Mouse (Mus musculus): ENCODE data around the gene Trim45. TPM values are rescaled to one million over a fixed set of nuclear protein-coding genes. Genes with fewer than 3 reads are reported as not detected.

Gene Trim45
- polyA plus RNA-seq, 1 experiment from 2014 or later = 0.63 TPM

DNA sequence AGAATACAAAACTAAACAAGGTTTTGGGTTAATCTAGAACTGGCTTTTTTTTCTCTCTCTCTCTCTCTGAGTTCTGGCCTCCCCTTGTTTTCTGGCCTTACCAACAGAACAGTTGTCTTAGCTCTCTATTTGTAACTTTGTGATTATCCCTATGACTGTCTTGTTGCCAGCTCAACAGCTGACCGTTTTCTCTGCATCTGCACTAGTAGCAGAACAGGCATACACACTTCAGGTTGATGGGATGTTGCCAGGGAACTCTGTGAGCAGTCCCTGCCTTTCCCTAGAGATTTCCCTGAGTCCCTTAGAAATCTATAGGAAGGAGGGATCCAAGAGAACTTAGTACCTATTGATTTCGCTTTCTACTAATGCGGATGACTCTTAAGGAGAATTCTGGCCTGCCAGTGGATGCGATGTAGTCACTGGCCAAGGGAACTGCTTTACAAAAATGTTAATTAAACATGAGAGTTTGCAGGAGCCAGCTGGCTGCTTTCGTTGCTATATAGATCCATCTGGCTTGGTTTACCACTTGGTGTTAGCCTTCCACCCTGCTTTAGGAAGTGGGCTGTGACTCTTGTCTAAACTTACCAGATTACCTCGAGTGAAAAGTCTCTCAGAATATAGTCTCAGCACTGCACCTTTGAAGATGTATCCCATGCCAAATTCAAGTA is 2.2 kb downstream of the Trim45 start:
- Histone ChIP-seq H3K27ac (ENCODE audit: low read length) (no peak overlapping the region), H3K4me2 (ENCODE audit: low read depth, low read length) (no peak overlapping the region), H3K27me3 (ENCODE audit: control insufficient read depth, insufficient read depth, low read depth, low read length) (no peaks in the 10 kb centered on the region), H3K9ac (ENCODE audit: low read depth, low read length) (no peak overlapping the region), H3K4me3 (ENCODE audit: low read depth, low read length) (no peak overlapping the region), H3K9me3 (replicated peaks; ENCODE audit: control insufficient read depth, low read length) (no peaks in the 10 kb centered on the region), H3K36me3 (ENCODE audit: control insufficient read depth, insufficient read depth) (no peaks in the 10 kb centered on the region), H3K4me1 (ENCODE audit: control insufficient read depth, low read depth, low read length) (peaks cover 12% of the 10 kb centered on the region)
- 65% methylated on average over 6 of the region's 6 CpGs for WGBS (ENCODE audit: insufficient replicate concordance)
- no peak for ATAC-seq (ENCODE audit: low read depth)

- Histone ChIP-seq H3K4me3 (ENCODE audit: low read depth, low read length) (no peak overlapping the region), H3K36me3 (ENCODE audit: control insufficient read depth, insufficient read depth) (no peaks in the 10 kb centered on the region), H3K4me1 (ENCODE audit: control insufficient read depth, low read depth, low read length) (peaks cover 12% of the 10 kb centered on the region), H3K4me2 (ENCODE audit: low read depth, low read length) (no peak overlapping the region), H3K9me3 (replicated peaks; ENCODE audit: control insufficient read depth, low read length) (no peaks in the 10 kb centered on the region), H3K9ac (ENCODE audit: low read depth, low read length) (no peak overlapping the region), H3K27ac (ENCODE audit: low read length) (no peak overlapping the region), H3K27me3 (ENCODE audit: control insufficient read depth, insufficient read depth, low read depth, low read length) (no peaks in the 10 kb centered on the region)
- ATAC-seq (ENCODE audit: low read depth) = no peak
- 74% methylated on average over 16 of the region's 16 CpGs for WGBS (ENCODE audit: insufficient replicate concordance)
Observed at GRCm38 (mm10) chr3:100925176-100925575, 3.2 kb downstream of the Trim45 start.

DNA sequence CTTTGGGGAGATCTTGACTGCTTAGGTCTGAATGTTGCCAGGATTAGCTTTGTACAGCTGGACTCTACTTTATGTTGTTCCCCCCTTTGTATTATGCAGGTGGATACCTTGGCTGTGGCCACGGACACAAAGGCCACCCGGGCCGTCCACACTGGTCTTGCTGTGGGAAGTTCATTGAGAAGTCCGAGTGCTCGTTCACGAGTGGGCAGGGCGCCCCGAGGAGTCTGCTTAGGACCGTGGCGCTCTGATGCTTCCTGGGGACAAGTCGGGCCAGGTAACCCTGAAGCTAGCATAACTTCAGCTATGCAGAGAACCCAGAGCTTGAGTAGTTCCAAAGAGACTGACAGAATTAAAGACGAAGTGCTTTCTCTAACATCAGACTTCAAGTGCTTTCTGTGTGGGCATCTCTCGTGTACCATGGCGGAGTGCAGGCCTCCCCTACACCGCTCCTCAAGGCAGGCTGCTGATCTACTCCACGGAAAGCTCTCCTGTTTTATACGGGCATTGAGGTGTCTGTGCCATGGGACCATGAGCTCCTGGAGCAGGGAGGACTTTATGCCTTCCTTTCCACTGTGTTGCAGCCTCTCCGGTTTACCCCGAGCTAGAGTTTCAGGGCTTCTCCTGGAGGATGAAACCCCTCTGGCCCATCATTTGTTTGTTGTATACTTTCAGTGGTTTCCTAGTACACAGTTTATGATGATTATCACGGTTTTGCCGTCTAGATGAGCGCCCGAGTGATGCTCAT is 9.5 kb downstream of the Trim45 start:
- Histone ChIP-seq H3K4me2 (ENCODE audit: low read depth, low read length) (no peak overlapping the region), H3K27me3 (ENCODE audit: control insufficient read depth, insufficient read depth, low read depth, low read length) (no peaks in the 10 kb centered on the region), H3K9ac (ENCODE audit: low read depth, low read length) (no peak overlapping the region), H3K4me3 (ENCODE audit: low read depth, low read length) (no peak overlapping the region), H3K27ac (ENCODE audit: low read length) (no peak overlapping the region), H3K36me3 (ENCODE audit: control insufficient read depth, insufficient read depth) (no peaks in the 10 kb centered on the region), H3K4me1 (ENCODE audit: control insufficient read depth, low read depth, low read length) (peaks cover 2% of the 10 kb centered on the region), H3K9me3 (replicated peaks; ENCODE audit: control insufficient read depth, low read length) (no peaks in the 10 kb centered on the region)
- ATAC-seq (ENCODE audit: low read depth) = no peak
- WGBS (ENCODE audit: insufficient replicate concordance) = 78% methylated on average over 23 of the region's 23 CpGs

- 62% methylated on average over 11 of the region's 11 CpGs for WGBS (ENCODE audit: insufficient replicate concordance)
- H3K4me2 ChIP-seq (ENCODE audit: low read depth, low read length) = no peak overlapping the region
Observed at GRCm38 (mm10) chr3:100932077-100932944, 10.3 kb downstream of the Trim45 start.

DNA sequence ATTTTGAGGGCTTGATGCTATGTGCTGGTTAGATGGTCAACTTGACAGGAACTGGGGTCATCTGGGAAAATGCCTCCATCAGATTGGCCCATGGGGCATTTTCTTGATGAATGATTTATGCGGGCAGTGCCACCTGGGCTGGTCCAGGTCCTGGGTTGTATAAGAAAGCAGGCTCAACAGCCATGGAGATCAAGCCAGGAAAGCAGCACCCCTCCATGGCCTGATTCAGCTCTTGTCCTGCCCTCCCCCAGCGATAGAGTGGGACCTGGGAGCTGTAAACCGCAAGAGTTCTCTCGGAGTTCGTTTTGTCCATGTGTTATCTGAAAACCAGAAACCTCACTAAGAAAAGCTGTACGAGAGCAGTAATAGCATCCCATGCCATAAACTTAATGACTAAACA is 13.5 kb downstream of the Trim45 start:
- H3K4me1 ChIP-seq (ENCODE audit: control insufficient read depth, low read depth, low read length) = peaks cover 2% of the 10 kb centered on the region
- no peaks in the 10 kb centered on the region for H3K27me3 ChIP-seq (ENCODE audit: control insufficient read depth, insufficient read depth, low read depth, low read length)
- no peak overlapping the region for H3K4me2 ChIP-seq (ENCODE audit: low read depth, low read length)
- no peaks in the 10 kb centered on the region for H3K9me3 ChIP-seq (replicated peaks; ENCODE audit: control insufficient read depth, low read length)
- H3K27ac ChIP-seq (ENCODE audit: low read length) = no peak overlapping the region
- H3K9ac ChIP-seq (ENCODE audit: low read depth, low read length) = no peak overlapping the region
- 76% methylated on average over 6 of the region's 6 CpGs for WGBS (ENCODE audit: insufficient replicate concordance)
- no peak for ATAC-seq (ENCODE audit: low read depth)
- no peak overlapping the region for H3K4me3 ChIP-seq (ENCODE audit: low read depth, low read length)
- H3K36me3 ChIP-seq (ENCODE audit: control insufficient read depth, insufficient read depth) = peaks cover 14% of the 10 kb centered on the region

More at GRCm38 (mm10) chr3:100932077-100932944, 10.3 kb downstream of the Trim45 start:
- H3K27me3 ChIP-seq (ENCODE audit: control insufficient read depth, insufficient read depth, low read depth, low read length) = no peaks in the 10 kb centered on the region
- no peak overlapping the region for H3K9ac ChIP-seq (ENCODE audit: low read depth, low read length)
- H3K27ac ChIP-seq (ENCODE audit: low read length) = no peak overlapping the region
- H3K4me3 ChIP-seq (ENCODE audit: low read depth, low read length) = no peak overlapping the region
- H3K9me3 ChIP-seq (replicated peaks; ENCODE audit: control insufficient read depth, low read length) = no peaks in the 10 kb centered on the region
- peaks cover 2% of the 10 kb centered on the region for H3K4me1 ChIP-seq (ENCODE audit: control insufficient read depth, low read depth, low read length)
- no peaks in the 10 kb centered on the region for H3K36me3 ChIP-seq (ENCODE audit: control insufficient read depth, insufficient read depth)
- ATAC-seq (ENCODE audit: low read depth) = no peak

- H3K36me3 ChIP-seq (ENCODE audit: control insufficient read depth, insufficient read depth) = peaks cover 14% of the 10 kb centered on the region
- H3K4me1 ChIP-seq (ENCODE audit: control insufficient read depth, low read depth, low read length) = peaks cover 2% of the 10 kb centered on the region
- WGBS (ENCODE audit: insufficient replicate concordance) = 80% methylated on average over 6 of the region's 6 CpGs
- H3K27ac ChIP-seq (ENCODE audit: low read length) = no peak overlapping the region
- no peak overlapping the region for H3K9ac ChIP-seq (ENCODE audit: low read depth, low read length)
- no peak overlapping the region for H3K4me2 ChIP-seq (ENCODE audit: low read depth, low read length)
- no peak overlapping the region for H3K4me3 ChIP-seq (ENCODE audit: low read depth, low read length)
- no peak for ATAC-seq (ENCODE audit: low read depth)
- H3K27me3 ChIP-seq (ENCODE audit: control insufficient read depth, insufficient read depth, low read depth, low read length) = no peaks in the 10 kb centered on the region
- no peaks in the 10 kb centered on the region for H3K9me3 ChIP-seq (replicated peaks; ENCODE audit: control insufficient read depth, low read length)
Observed at GRCm38 (mm10) chr3:100936201-100936600, 14.2 kb downstream of the Trim45 start.

- H3K9me3 ChIP-seq (replicated peaks; ENCODE audit: control insufficient read depth, low read length) = no peaks in the 10 kb centered on the region
- no peak overlapping the region for H3K9ac ChIP-seq (ENCODE audit: low read depth, low read length)
- H3K4me3 ChIP-seq (ENCODE audit: low read depth, low read length) = no peak overlapping the region
- H3K27me3 ChIP-seq (ENCODE audit: control insufficient read depth, insufficient read depth, low read depth, low read length) = no peaks in the 10 kb centered on the region
- peaks cover 17% of the 10 kb centered on the region for H3K36me3 ChIP-seq (ENCODE audit: control insufficient read depth, insufficient read depth)
- WGBS (ENCODE audit: insufficient replicate concordance) = 77% methylated on average over 4 of the region's 4 CpGs
- no peak overlapping the region for H3K27ac ChIP-seq (ENCODE audit: low read length)
- H3K4me2 ChIP-seq (ENCODE audit: low read depth, low read length) = no peak overlapping the region
- no peaks in the 10 kb centered on the region for H3K4me1 ChIP-seq (ENCODE audit: control insufficient read depth, low read depth, low read length)
- no peak for ATAC-seq (ENCODE audit: low read depth)
Observed at GRCm38 (mm10) chr3:100938211-100938610, 16.2 kb downstream of the Trim45 start.

DNA sequence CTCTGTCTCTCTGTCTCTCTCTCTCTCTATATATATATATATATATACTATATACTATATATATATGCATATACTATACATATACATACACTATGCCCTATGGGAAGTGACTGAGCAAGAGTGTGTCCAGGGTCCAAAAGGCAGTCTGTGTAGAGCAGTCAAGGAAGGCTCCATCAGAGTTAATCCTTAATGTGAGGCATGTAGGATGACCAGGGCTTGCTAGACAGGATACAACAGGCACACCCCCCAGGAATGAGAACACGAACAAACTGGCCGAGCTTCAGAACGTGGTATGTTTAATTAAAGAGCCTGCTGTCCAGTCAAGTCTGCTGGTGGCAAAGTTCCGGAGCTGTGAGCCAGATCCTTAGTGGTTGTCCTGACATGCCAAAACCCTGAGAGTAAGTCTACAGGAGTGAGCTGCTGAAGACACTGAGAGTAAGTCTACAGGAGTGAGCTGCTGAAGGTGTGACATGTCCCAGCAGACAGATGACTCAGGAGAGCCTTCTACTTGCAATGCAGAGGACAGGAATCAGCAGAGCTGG is 18.6 kb downstream of the Trim45 start:
- ATAC-seq (ENCODE audit: low read depth) = no peak
- Histone ChIP-seq H3K9ac (ENCODE audit: low read depth, low read length) (no peak overlapping the region), H3K27me3 (ENCODE audit: control insufficient read depth, insufficient read depth, low read depth, low read length) (no peaks in the 10 kb centered on the region), H3K4me1 (ENCODE audit: control insufficient read depth, low read depth, low read length) (no peaks in the 10 kb centered on the region), H3K27ac (ENCODE audit: low read length) (no peak overlapping the region), H3K4me2 (ENCODE audit: low read depth, low read length) (no peak overlapping the region), H3K9me3 (replicated peaks; ENCODE audit: control insufficient read depth, low read length) (no peaks in the 10 kb centered on the region), H3K36me3 (ENCODE audit: control insufficient read depth, insufficient read depth) (peaks cover 27% of the 10 kb centered on the region), H3K4me3 (ENCODE audit: low read depth, low read length) (no peak overlapping the region)
- 75% methylated on average over 4 of the region's 4 CpGs for WGBS (ENCODE audit: insufficient replicate concordance)
